Mouse (Mus musculus) heart, adult 2 months (tissue): ENCODE measurements at regions not wholly inside any gene's neighbourhood (a gene's known extent, or its start where the extent isn't known, plus 50 kb on each side); places are given as distances from the start of the nearest gene placed in this dataset.

Experiments
- CTCF ChIP-seq: fragments of 200-600 bp; IDR thresholded peaks from 2 replicates; pipeline ENCODE4 v1.8.1; 2022; ENCODE audit warnings: antibody characterized with exemption, mild to moderate bottlenecking, moderate library complexity
- EP300 ChIP-seq: fragments of 200-500 bp; IDR thresholded peaks from 2 replicates; pipeline ENCODE4 v1.6.1; 2011; ENCODE audit warnings: low read depth, low read length, control low read depth; ENCODE audit not compliant: insufficient read depth
- POLR2A ChIP-seq: fragments of 200-500 bp; IDR thresholded peaks from 2 replicates; pipeline ENCODE4 v1.6.1; 2011; ENCODE audit warnings: mild to moderate bottlenecking, low read depth, low read length, control low read depth; ENCODE audit not compliant: insufficient read depth

GRCm38 (mm10) chr13:97383351-97383750 is 142.4 kb downstream of the Enc1 start:
- TF ChIP-seq EP300 (no peak), CTCF (no peak), POLR2A (no peak)
